Mouse (Mus musculus): ENCODE measurements around the gene Gm16368. TPM values are rescaled to one million over a fixed set of nuclear protein-coding genes. Genes with fewer than 3 reads are reported as not detected.
"Not testable (repeated sequence)": the region's sequence is repeated elsewhere in the genome, so short reads cannot be mapped to it uniquely, and the experiment has no call there.

The Gm16368 gene
- total RNA-seq (2021): not detected
- long read RNA-seq, experiment 1: 0 reads
- long read RNA-seq, experiment 2: 0 reads

DNA sequence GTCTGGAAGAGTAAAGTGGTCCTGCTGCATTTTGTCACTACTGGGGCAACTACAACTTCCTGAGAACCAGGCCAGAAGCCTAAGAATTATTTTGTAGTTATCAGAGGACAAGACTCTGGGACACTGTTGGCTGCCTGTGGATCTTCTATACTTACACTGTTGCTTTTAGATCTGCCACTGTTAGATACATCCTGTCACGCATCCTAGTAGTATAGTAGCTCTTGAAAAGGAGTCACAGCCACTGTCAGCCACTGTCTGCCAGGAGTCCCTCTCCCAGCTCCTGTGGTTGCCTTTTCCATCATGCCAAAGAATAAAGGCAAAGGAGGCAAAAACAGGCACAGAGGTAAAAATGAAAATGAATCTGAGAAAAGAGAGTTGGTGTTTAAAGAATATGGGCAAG, at the start of gene Gm16368:
Gene Gm16368, plus strand, starts transcription at position 301 of the 400 bp plus-strand sequence.
- not testable (repeated sequence) for DNase-seq

- DNase-seq: not testable (repeated sequence)
Measured at GRCm38 (mm10) chr12:88039062-88039461, 44.4 kb upstream of the Gm16368 start.

- not testable (repeated sequence) for DNase-seq
Measured at GRCm38 (mm10) chr12:88039703-88040102, 43.8 kb upstream of the Gm16368 start.

DNA sequence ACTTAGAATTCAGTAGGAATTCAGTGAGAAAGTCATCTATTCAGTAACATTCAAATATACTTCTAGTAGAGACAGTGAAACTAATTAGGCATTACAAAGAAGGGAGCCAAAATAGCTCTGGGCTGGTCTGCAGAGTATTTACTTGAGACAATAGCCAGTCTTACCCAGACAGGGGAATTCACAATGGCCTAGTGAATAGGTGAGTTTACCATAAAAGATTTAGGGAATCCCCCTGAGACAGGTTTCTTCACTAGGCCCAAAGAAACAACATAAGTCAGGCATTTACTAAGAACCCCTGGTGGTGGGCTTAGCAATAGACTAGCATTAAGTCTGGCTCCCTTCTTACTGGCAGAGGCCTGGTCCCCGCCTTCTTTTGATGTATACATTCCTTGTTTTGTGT, 38.3 kb upstream of the Gm16368 start:
- not testable (repeated sequence) for DNase-seq

Other genes with a start within 250 kb of the Gm16368 start
- not detected for gene Gm2001, start 241.4 kb upstream of the Gm16368 start, total RNA-seq (2021)
- not detected for gene Gm2016, start 209.6 kb upstream of the Gm16368 start, total RNA-seq (2021)
- gene Gm2022, start 188.3 kb upstream of the Gm16368 start, total RNA-seq (2021): not detected
- not detected for gene Gm2035, start 163.8 kb upstream of the Gm16368 start, total RNA-seq (2021)
- gene Gm2042, start 129.6 kb upstream of the Gm16368 start, total RNA-seq (2021): not detected
- not detected for gene Gm2075, start 71.8 kb upstream of the Gm16368 start, total RNA-seq (2021)
- not detected for gene Gm6803, start 64.9 kb upstream of the Gm16368 start, total RNA-seq (2021)
- gene Gm2056, start 56.7 kb upstream of the Gm16368 start, total RNA-seq (2021): not detected
- gene Gm10436, start 98.4 kb downstream of the Gm16368 start, total RNA-seq (2021): not detected
- gene Gm8332, start 166.4 kb downstream of the Gm16368 start, total RNA-seq (2021): not detected
- not detected for gene Gm5662, start 190.8 kb downstream of the Gm16368 start, total RNA-seq (2021)
- gene Gm5039, start 240.3 kb downstream of the Gm16368 start, total RNA-seq (2021): not detected

Data from gastrocnemius, postnatal 10 days (tissue).